Mouse (Mus musculus) mouse embryonic stem cell (cell line): ENCODE results near the gene Thbd.

Experiments
- in situ Hi-C, 2 experiments: fragments of 300-500 bp; cut with MboI; formaldehyde crosslinking; loops; 1 replicate in 1 of 2; 3 replicates in 1 of 2; pipeline ENCODE4 v1.14.3; 2019 to 2020; ENCODE audit warnings: low sequenced_read_pairs in 2 of 2, low pct_unique_long_range_greater_than_20kb in 1 of 2, mixed read lengths in 1 of 2; ENCODE audit not compliant: unreplicated experiment in 1 of 2

The Thbd gene

DNA sequence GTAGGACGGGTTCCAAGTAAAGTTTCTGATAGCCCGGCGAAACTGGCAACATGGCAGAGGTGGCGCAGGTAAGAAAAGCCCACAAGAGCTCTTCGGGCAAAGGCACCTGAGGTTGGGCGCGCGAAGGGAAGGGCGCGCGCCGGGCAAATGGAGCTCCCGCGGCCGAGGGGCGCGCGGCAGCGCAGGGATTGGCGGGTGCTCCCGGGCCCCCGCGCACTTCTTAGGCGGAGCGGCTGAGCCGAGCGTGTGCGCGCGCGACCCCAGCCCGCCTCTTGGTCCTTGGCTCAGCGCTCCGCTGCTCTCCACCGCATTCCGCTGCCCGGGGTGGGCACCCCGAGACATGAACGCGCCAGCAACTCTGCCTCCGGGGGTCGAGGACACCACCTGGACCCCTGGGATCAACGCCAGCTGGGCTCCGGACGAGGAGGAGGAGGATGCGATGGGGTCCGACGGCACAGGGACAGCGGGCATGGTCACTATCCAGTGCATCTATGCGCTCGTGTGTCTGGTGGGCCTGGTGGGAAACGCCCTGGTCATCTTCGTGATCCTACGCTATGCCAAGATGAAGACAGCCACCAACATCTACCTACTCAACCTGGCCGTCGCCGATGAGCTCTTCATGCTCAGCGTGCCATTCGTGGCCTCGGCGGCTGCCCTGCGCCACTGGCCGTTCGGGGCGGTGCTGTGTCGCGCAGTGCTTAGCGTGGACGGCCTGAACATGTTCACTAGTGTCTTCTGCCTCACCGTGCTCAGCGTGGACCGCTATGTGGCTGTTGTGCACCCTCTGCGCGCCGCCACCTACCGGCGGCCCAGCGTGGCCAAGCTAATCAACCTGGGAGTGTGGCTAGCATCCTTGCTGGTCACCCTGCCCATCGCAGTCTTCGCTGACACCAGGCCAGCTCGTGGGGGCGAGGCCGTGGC is 12.6 kb downstream of the Thbd start, which contains the start of gene Sstr4:
TSS of gene Sstr4 (plus strand) at position 214 of the 921 bp plus-strand sequence.
- in situ Hi-C loops = loop anchor here (10.0 to 25.0 kb wide), 2 partner anchors 167 to 179 kb away; no protein-coding TSS in a partner anchor

DNA sequence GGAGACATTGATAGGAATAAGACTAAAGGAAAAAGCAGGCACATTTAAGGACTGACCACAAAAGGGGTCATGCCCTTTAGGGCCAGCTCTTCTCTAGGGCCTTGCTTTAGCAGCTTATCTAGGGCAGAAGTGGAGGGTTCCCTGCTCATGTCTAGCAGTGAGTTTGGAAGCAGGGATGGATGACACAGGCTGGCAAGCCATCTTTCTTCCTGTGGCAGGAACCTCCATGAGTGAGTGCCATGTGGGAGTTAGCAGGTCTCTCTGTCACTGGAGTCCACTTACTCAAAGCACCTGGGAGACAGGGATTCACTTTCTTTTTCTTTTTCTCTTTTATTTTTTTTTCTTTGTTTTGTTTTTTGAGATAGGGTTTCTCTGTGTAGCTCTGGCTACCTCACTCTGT is 14.1 kb downstream of the Thbd start:
- in situ Hi-C loops = loop anchor here (10.0 to 25.0 kb wide), 2 partner anchors 168 to 181 kb away; no protein-coding TSS in a partner anchor

DNA sequence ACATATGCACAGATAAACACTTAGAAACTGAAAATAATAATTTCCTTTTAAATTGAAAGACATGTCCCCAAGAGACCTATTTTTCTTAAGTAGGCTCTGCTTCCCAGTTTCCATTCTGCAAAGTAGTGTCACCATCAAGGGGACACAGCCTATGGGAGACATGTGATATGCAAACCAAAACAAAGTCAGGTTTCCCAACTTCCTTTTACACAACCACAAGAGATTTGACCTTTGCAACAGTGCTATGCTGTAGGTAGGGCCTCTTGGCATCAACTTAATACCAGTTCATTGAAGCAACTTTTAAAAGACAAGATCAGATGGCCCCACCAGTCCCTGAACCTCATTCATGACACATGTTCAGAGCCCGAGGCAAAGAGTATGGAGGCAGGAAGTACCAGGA is 14.8 kb downstream of the Thbd start:
- in situ Hi-C loops = loop anchor here (10.0 to 25.0 kb wide), 2 partner anchors 169 to 182 kb away; no protein-coding TSS in a partner anchor

DNA sequence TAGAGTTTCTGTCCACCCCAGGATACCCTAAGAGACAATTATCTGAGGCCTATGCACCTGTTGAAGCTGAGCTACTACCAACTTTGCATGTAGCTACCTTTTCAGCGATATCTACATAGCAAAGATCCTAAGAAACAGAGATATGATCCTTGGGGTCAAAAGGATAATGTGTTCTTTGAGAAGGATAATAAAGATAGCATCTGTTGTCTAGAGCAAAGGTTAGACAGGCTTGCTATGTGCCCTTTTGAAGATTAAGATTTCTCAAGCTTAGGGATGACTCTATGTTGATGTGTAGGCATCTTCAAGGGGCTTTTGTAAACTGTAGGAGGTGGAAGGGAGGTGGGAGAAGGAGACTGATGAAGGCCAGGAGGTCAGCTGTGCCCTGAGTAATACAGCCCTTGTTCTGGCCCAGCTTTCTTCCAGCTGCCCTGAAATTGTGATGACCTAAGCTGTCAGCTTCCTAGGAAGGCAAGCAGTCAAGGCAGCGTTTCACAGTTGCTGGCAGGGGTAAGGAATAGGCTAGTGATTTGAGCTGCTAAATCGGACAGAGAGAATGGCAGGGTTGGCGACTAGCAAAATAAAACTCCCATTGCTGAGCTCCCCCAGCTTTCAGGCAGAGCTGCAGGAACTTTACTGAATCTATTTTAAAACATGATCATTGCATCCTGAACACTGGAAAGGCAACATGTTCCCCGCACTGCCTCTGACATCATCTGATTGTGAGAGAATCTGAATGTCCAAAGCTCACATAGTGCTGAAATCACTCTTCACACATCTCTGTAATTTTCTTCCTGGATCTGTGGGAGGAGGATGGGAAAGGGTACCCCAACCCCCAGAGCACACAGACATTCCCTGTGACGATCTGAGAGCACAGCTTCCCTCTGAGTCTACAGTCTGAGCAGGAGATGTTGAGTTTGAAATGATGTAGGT is 20.1 kb downstream of the Thbd start:
- in situ Hi-C loops = loop anchor here in 1 of 2 experiments (25.0 kb wide), 1 partner anchor 174 kb away; no protein-coding TSS in a partner anchor

DNA sequence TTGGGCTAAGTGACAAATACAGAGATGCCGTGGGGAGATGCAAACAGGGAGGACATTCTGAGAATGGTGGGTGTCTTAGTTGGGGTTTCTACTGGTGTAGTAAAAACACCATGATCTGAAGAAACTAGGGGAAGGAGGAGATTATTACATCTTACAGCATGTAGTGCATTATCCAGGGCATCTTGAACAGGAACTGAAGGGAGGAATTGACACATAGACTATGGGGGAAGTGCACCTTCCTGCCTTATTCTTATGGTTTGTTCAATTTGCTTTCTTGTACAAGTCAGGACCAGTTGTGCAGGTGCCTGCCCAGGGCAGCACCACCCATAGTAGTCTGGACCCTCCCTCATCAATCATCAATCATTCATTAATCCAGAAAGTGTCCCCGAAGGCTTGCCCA is 21.1 kb downstream of the Thbd start:
- in situ Hi-C loops = loop anchor here in 1 of 2 experiments (25.0 kb wide), 1 partner anchor 175 kb away; no protein-coding TSS in a partner anchor

DNA sequence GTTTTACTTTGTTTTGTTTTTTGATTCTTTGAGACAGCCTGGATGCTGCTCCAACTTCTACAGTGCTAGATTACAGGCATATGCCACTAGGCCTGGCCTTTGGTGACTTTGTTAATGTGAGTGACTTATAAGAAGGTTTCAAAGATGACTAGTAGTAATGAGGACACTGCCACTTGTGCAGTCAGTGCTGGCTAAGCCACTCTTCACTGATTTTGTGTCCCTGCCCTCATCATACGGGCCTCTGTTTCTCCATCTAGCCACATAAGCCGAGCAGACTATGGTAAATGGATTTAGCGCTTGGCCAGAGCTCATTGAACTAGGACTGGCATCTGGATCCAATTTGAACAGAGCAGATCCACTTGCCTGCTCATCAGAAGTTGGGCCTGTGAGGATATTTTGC is 21.5 kb downstream of the Thbd start:
- in situ Hi-C loops = loop anchor here in 1 of 2 experiments (25.0 kb wide), 1 partner anchor 176 kb away; no protein-coding TSS in a partner anchor

DNA sequence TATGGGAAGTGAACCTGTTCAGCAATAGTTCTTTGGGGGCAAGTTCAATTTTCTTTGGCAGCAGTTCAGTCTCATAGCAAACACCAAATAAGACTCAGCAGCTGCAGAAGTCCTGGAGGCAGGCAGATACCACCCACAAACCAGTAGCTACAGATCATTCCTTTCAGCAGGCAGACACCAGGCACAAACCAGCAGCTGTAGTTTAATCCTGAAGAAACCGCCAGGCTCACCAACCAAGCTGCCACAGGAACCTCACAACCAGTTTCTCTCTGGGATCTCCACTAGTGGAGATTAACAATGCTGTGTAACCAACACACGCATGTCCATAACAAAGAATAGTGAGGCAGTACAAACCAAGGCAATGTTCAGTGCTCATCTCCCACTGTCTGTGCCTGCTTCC is 26.9 kb downstream of the Thbd start:
- in situ Hi-C loops = loop anchor here in 1 of 2 experiments (25.0 kb wide), 1 partner anchor 181 kb away; no protein-coding TSS in a partner anchor

DNA sequence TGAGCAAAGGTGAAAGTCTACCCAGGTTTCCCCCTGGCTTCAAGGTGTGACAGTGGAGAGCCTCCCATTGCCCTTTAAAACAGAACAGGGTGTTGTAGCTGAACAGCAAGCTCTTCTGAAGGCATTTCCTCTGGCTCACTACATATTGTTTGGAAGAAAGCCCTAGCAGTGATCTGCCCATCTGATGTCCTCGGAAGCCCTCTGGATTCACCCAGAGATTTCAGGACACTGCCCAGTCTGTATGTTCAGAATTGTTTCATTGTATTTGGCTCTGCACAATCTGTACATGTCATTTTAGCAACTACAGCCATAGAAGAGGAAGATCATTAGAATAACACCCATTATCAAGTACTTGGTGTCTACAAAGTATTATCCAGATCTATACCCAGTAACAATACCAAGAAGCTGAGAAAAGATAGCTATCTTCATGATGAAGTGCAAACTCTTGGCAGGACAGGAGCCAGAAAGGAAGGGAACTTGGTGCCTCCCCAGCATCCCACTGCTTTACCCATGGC is 28.0 kb downstream of the Thbd start:
- in situ Hi-C loops = loop anchor here in 1 of 2 experiments (25.0 kb wide), 1 partner anchor 182 kb away; no protein-coding TSS in a partner anchor

DNA sequence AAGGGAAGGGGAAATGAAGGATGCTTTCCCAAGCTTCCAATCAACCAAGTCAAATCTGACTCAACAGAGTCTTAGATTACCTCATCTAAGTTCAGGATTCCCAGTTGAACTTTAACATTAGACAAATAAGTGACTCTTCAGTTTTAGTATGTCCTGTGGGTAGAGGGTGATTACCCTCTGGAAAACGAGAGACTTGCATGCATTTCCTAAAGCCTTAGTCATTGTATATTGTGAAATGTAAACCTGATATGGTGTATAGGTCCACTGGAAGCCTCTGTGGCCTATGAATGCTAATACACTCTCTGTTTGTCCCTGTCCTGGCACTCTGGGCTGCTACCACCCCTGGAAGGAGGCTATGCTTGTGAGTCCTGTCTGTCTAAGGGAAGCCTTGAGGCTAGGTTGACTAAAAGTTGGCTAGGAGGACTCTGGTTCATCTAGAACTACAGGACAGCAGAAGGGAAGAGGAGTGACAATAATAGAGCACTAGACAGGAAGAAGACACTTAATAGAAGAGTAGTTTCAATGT is 29.1 kb downstream of the Thbd start:
- in situ Hi-C loops = loop anchor here in 1 of 2 experiments (25.0 kb wide), 1 partner anchor 183 kb away; no protein-coding TSS in a partner anchor

DNA sequence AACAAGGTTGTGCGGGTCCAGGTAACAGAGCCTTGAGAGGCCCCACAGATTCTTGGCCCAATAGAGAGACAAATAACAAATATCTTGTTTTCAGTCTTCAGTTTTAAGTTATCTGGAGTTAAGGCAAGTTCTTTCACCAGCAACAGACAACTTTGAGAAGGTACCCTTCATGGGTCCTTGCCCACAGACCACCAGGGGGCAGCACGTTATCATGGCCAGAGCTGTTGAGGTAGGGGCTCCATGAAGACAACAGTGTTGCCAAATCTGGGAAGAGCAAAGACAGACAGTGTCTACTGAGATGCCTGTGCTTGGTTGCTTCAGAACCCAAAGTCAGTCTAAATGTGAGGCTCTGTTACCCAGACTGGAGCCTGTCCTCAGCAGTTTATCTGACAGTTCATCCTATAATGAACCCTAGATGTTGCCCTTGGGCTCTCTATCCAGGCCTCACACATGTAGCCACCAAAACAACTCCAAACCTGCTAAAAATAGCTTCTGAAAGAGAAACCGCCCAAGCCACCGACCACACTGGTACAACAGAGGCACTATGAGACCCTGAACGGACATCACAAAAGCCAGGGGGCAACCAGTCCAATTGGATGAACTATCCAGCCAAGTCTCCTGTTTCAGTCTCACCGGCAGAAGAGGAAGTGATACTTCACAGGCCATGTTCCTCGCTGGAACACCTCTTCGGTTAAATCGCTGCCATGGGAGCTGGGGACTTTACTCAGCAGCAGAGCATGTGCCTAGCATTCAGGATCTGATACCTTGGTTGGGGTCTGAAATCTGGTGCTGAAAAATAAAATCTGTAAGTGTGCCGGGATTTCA is 32.5 kb downstream of the Thbd start:
- in situ Hi-C loops = loop anchor here in 1 of 2 experiments (25.0 kb wide), 1 partner anchor 187 kb away; no protein-coding TSS in a partner anchor

DNA sequence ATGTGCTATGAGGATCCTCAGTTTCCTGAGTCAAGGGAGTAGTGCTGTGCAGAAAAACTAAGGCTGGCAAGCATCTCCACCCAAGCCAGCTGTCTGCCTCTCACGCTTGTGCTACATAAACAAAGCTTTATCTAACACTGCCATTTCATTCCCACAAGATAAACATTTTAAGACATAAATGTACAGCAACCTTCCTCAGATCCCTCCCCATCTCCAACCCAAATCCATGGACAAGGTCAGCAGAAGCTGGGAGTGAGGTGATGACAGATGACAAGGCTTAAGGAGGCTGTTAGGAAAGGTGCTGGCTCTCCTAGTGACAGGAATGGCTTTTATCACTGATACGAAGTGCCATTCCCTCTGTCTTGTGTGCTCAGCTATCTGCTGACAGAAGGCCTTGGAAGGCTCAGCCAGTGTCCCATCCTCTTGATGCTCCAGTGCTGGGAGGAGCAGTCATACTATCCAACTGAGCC is 34.4 kb downstream of the Thbd start:
- in situ Hi-C loops = no loop called here

DNA sequence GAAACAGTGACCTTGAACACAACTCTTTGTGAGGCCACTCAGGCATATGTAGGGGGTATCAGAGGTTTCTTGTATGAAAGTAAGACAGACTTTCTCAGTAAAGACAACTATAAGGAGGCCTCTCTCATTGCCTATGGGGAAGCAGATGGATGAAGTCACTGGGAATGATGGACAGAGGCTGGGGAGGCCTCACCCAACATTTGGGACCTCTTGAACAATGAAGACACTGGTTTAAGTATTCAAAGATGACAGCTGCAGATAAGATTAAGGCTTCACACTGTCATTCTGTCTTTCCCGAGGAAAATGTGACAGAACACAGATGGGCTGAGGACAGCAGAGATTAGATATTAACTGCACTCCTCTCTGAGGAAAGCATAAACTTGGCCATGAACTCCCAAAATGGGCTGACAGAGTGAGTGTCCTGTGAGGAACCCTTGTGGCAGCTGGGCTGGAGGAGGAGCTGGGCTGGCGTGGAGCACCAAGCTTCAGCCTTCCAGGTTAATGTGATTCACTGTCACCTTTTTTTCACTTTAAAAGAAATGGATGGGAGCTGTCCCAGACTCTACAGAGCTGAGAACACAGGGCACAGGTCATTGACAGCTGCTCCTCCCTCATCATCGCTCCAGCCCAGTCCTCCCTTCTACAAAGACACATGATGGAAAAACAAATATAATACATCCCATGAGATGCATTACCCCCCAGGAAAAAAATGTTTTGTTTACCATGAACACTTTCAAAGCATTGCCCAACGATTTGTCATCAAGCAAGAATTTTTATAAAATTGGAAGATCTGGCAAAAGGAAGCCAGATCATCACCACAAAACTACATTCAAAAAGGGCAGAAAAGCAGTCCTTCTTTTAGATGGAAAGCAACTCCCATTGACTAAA is 36.0 kb downstream of the Thbd start:
- in situ Hi-C loops = no loop called here

DNA sequence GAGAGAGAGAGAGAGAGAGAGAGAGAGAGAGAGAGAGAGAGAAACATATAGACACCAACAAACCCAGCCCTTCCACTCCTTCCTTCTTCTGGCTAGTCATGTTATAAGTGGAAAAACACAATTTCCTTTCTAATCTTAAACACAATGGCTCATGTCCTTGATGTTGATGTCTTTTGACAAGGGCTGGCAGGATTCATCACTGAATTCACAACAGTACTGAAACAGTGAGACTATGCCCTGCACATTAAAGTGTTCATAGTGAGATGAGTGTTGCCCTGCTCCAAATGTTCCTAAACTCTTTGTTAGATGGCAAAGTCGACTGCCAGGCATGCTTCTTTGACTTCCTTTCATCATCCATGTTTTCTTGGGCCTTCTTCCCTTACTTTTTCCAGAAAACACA is 42.8 kb downstream of the Thbd start:
- in situ Hi-C loops = no loop called here

DNA sequence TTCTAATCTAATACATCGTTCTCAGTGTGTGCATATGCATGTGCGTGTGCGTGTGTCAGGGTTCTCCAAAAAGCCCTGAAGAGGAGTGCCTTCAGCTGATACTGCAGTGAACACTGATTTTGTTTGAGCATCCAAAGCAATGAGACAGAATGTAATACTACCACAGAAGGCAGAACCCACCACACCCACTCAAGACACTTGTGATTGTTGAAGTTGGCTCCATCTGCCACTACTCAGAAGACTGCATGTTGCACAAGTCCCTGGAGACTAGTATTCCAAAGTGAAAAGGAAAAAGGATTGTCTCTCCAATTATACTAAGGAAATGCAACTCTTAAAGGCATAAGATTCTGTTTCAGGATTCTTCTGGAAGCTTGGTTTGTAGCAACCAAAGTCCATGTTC is 43.5 kb downstream of the Thbd start:
- in situ Hi-C loops = no loop called here

DNA sequence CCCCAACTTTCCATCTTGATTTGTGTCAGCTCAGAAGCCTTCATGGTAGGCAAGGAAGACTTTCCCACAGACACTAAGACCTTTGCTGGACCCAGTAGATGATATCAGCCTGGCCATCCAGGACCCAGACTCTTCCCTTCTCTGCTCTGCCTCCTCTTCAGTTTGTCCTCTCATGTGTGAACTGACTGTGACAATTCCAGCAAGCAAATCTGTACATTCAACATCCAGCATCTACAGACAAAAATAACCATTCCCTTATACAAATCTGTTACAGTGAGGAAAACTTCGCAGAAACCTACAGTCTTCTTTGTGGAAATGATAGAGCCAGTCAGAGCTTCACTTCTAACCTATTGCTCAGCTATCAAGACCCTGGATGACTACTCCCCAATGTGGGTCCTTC is 50.8 kb downstream of the Thbd start:
- in situ Hi-C loops = no loop called here
